Mouse (Mus musculus) limb, embryonic 10.5 days (tissue): ENCODE data around the gene Clec16a. TPM values are rescaled to one million over a fixed set of nuclear protein-coding genes. Genes with fewer than 3 reads are reported as not detected.

ENCODE experiments used
- DNase-seq: peaks from one replicate; pipeline ENCODE4 v3.0.0-alpha.2; 2017; ENCODE audit warnings: low spot score
- H3K27ac ChIP-seq: fragments of 300-500 bp; sonication (generic); 2 replicates; pipeline ENCODE4 v1.5.1; 2016; ENCODE audit warnings: mild to moderate bottlenecking
- H3K27me3 ChIP-seq: fragments of 300-500 bp; sonication (generic); 2 replicates; pipeline ENCODE4 v1.6.1; 2016; ENCODE audit warnings: low read depth, mild to moderate bottlenecking; ENCODE audit not compliant: poor library complexity, severe bottlenecking
- H3K36me3 ChIP-seq: fragments of 300-500 bp; sonication (generic); 2 replicates; pipeline ENCODE4 v1.6.1; 2016; ENCODE audit warnings: mild to moderate bottlenecking, moderate library complexity
- H3K4me1 ChIP-seq: fragments of 300-500 bp; sonication (generic); 2 replicates; pipeline ENCODE4 v1.6.1; 2016
- H3K4me3 ChIP-seq: fragments of 300-500 bp; sonication (generic); 2 replicates; pipeline ENCODE4 v1.5.1; 2016; ENCODE audit warnings: mild to moderate bottlenecking, moderate library complexity
- H3K9me3 ChIP-seq: fragments of 300-500 bp; sonication (generic); replicated peaks from 2 replicates; pipeline ENCODE4 v1.6.1; 2016; ENCODE audit warnings: mild to moderate bottlenecking
- WGBS: fragments of 180-500 bp; shearing (Covaris S2); methylation state at CpG from one replicate; pipeline ENCODE4 v1.1.7; 2016; 5-methylcytosine and 5-hydroxymethylcytosine counted together
- polyA plus RNA-seq: library from polyadenylated mRNA; unstranded; fragments of >200 nt; fragmentation: Nextera tagmentation; extraction: Ambion mirVana; gene quantifications from 2 replicates; pipeline ENCODE4 v1.2.1, GENCODE M21; 2016

Clec16a gene
- polyA plus RNA-seq, 1 experiment from 2014 or later = 27.0 TPM

- Histone ChIP-seq H3K27me3 (no peaks in the 10 kb centered on the region), H3K36me3 (peaks cover 19% of the 10 kb centered on the region; the same call in 1 of the 2 replicates), H3K9me3 (no peaks in the 10 kb centered on the region), H3K4me1 (peaks cover 9% of the 10 kb centered on the region), H3K27ac (no peak overlapping the region), H3K4me3 (no peak overlapping the region)
- DNase-seq = no peak
- 90% methylated on average over 5 of the region's 5 CpGs for WGBS
Observed at GRCm38 (mm10) chr16:10569809-10570395, 24.8 kb downstream of the Clec16a start.

GRCm38 (mm10) chr16:10570708-10571107, 25.6 kb downstream of the Clec16a start:
- WGBS = 73% methylated on average over 1 of the region's 1 CpGs
- no peaks in the 10 kb centered on the region for H3K9me3 ChIP-seq
- no peaks in the 10 kb centered on the region for H3K27me3 ChIP-seq
- H3K27ac ChIP-seq = no peak overlapping the region
- H3K4me3 ChIP-seq = no peak overlapping the region
- H3K4me1 ChIP-seq = peaks cover 7% of the 10 kb centered on the region
- no peak for DNase-seq
- H3K36me3 ChIP-seq = peaks cover 19% of the 10 kb centered on the region; the same call in 1 of the 2 replicates

- no peaks in the 10 kb centered on the region for H3K4me1 ChIP-seq
- peak; percentile 38 for DNase-seq
- no peak overlapping the region for H3K4me3 ChIP-seq
- H3K27ac ChIP-seq = no peak overlapping the region
- H3K9me3 ChIP-seq = no peaks in the 10 kb centered on the region
- 55% methylated on average over 2 of the region's 2 CpGs for whole genome bisulfite sequencing
- H3K36me3 ChIP-seq = peaks cover 26% of the 10 kb centered on the region
- H3K27me3 ChIP-seq = no peaks in the 10 kb centered on the region
Observed at GRCm38 (mm10) chr16:10571820-10572219, 26.7 kb downstream of the Clec16a start.

- Histone ChIP-seq H3K27me3 (no peaks in the 10 kb centered on the region), H3K4me1 (0 out of 2 replicates have a peak, but pooled peaks cover 3% of the 10 kb centered on the region), H3K9me3 (no peaks in the 10 kb centered on the region), H3K27ac (no peak overlapping the region), H3K4me3 (no peak overlapping the region), H3K36me3 (peaks cover 32% of the 10 kb centered on the region)
- no peak for DNase-seq
- 76% methylated on average over 2 of the region's 2 CpGs for WGBS
Observed at GRCm38 (mm10) chr16:10574936-10575335, 29.8 kb downstream of the Clec16a start.

- Histone ChIP-seq H3K4me3 (no peak overlapping the region), H3K36me3 (peaks cover 42% of the 10 kb centered on the region), H3K4me1 (0 out of 2 replicates have a peak, but pooled peaks cover 3% of the 10 kb centered on the region), H3K27ac (no peak overlapping the region), H3K9me3 (no peaks in the 10 kb centered on the region), H3K27me3 (no peaks in the 10 kb centered on the region)
- DNase-seq = no peak
- 93% methylated on average over 4 of the region's 4 CpGs for WGBS
Observed at GRCm38 (mm10) chr16:10575915-10576314, 30.8 kb downstream of the Clec16a start.

- H3K4me3 ChIP-seq = no peak overlapping the region
- 71% methylated on average over 5 of the region's 5 CpGs for WGBS
- peaks cover 51% of the 10 kb centered on the region for H3K36me3 ChIP-seq
- no peak for DNase-seq
- 0 out of 2 replicates have a peak, but pooled peaks cover 3% of the 10 kb centered on the region for H3K4me1 ChIP-seq
- no peaks in the 10 kb centered on the region for H3K27me3 ChIP-seq
- no peaks in the 10 kb centered on the region for H3K9me3 ChIP-seq
- H3K27ac ChIP-seq = peak overlapping the region; percentile 27
Observed at GRCm38 (mm10) chr16:10577548-10577947, 32.4 kb downstream of the Clec16a start.

- H3K4me3 ChIP-seq = no peak overlapping the region
- peaks cover 48% of the 10 kb centered on the region for H3K36me3 ChIP-seq
- H3K9me3 ChIP-seq = no peaks in the 10 kb centered on the region
- H3K27ac ChIP-seq = no peak overlapping the region
- 86% methylated on average over 1 of the region's 1 CpGs for WGBS
- H3K27me3 ChIP-seq = no peaks in the 10 kb centered on the region
- H3K4me1 ChIP-seq = 0 out of 2 replicates have a peak, but pooled peaks cover 3% of the 10 kb centered on the region
- no peak for DNase-seq
Observed at GRCm38 (mm10) chr16:10578376-10578775, 33.2 kb downstream of the Clec16a start.

GRCm38 (mm10) chr16:10581234-10581898, 36.2 kb downstream of the Clec16a start:
- H3K4me1 ChIP-seq = 0 out of 2 replicates have a peak, but pooled peaks cover 3% of the 10 kb centered on the region
- WGBS = 89% methylated on average over 2 of the region's 2 CpGs
- no peaks in the 10 kb centered on the region for H3K27me3 ChIP-seq
- no peaks in the 10 kb centered on the region for H3K9me3 ChIP-seq
- no peak overlapping the region for H3K4me3 ChIP-seq
- DNase-seq = no peak
- peaks cover 34% of the 10 kb centered on the region for H3K36me3 ChIP-seq
- H3K27ac ChIP-seq = no peak overlapping the region

- Histone ChIP-seq H3K27ac (no peak overlapping the region), H3K4me1 (no peaks in the 10 kb centered on the region), H3K4me3 (no peak overlapping the region), H3K27me3 (no peaks in the 10 kb centered on the region), H3K9me3 (no peaks in the 10 kb centered on the region), H3K36me3 (peaks cover 20% of the 10 kb centered on the region)
- no peak for DNase-seq
- WGBS = 82% methylated on average over 1 of the region's 1 CpGs
Observed at GRCm38 (mm10) chr16:10585165-10585564, 40.0 kb downstream of the Clec16a start.

- H3K9me3 ChIP-seq = no peaks in the 10 kb centered on the region
- H3K4me1 ChIP-seq = no peaks in the 10 kb centered on the region
- peaks cover 10% of the 10 kb centered on the region for H3K36me3 ChIP-seq
- no peak overlapping the region for H3K4me3 ChIP-seq
- no peak overlapping the region for H3K27ac ChIP-seq
- DNase-seq = no peak
- WGBS = 93% methylated on average over 3 of the region's 3 CpGs
- no peaks in the 10 kb centered on the region for H3K27me3 ChIP-seq
Observed at GRCm38 (mm10) chr16:10586546-10586945, 41.4 kb downstream of the Clec16a start.

- no peaks in the 10 kb centered on the region for H3K9me3 ChIP-seq
- H3K4me1 ChIP-seq = no peaks in the 10 kb centered on the region
- WGBS = 84% methylated on average over 5 of the region's 5 CpGs
Observed at GRCm38 (mm10) chr16:10599888-10600740, 55.0 kb downstream of the Clec16a start.

GRCm38 (mm10) chr16:10607802-10608201, 62.7 kb downstream of the Clec16a start:
- 86% methylated on average over 3 of the region's 3 CpGs for WGBS
- H3K36me3 ChIP-seq = peaks cover 6% of the 10 kb centered on the region; the same call in 1 of the 2 replicates
- no peak overlapping the region for H3K27ac ChIP-seq
- H3K4me3 ChIP-seq = no peak overlapping the region
- no peaks in the 10 kb centered on the region for H3K4me1 ChIP-seq
- no peaks in the 10 kb centered on the region for H3K27me3 ChIP-seq
- no peaks in the 10 kb centered on the region for H3K9me3 ChIP-seq
- DNase-seq = no peak

More at GRCm38 (mm10) chr16:10599888-10600740, 55.0 kb downstream of the Clec16a start:
- Histone ChIP-seq H3K27me3 (no peaks in the 10 kb centered on the region), H3K36me3 (peaks cover 15% of the 10 kb centered on the region), H3K27ac (no peak overlapping the region), H3K4me3 (no peak overlapping the region)
- no peak for DNase-seq

- peaks cover 16% of the 10 kb centered on the region for H3K36me3 ChIP-seq
- no peaks in the 10 kb centered on the region for H3K27me3 ChIP-seq
- H3K4me3 ChIP-seq = no peak overlapping the region
- 91% methylated on average over 7 of the region's 7 CpGs for WGBS
- H3K9me3 ChIP-seq = no peaks in the 10 kb centered on the region
- DNase-seq = no peak
- no peaks in the 10 kb centered on the region for H3K4me1 ChIP-seq
- no peak overlapping the region for H3K27ac ChIP-seq
Observed at GRCm38 (mm10) chr16:10609921-10610320, 64.8 kb downstream of the Clec16a start.
